Mouse (Mus musculus): ENCODE measurements at regions not wholly inside any gene's neighbourhood (a gene's known extent, or its start where the extent isn't known, plus 50 kb on each side); places are given as distances from the start of the nearest gene placed in this dataset.

DNA sequence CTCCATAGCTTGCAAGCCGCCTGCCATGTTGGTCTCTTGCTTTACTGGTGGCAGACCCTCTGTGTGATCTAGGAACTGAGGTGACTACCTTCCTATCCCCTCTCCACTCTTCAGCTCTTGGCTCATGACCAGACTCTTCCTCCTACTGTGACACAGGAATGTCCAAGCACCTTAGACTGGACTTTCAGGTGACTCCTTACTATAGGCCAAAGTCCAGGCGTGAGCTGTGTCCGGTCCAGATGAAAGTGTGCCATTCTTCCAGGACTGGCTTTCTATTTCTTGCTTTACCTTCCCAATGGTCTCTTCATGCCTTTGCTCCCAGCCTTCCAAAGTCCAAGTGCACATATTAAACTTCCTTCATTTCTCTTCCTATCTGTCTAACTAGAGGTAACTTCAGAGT, 156.3 kb upstream of the Lpp start:
- Histone ChIP-seq H3K36me3 (replicated peaks; ENCODE audit: control insufficient read depth, insufficient read depth, low read length) (no peaks in the 10 kb centered on the region), H3K27me3 (ENCODE audit: control insufficient read depth, insufficient read depth, low read length) (no peaks in the 10 kb centered on the region), H3K4me3 (ENCODE audit: low read depth, low read length) (no peak overlapping the region), H3K27ac (ENCODE audit: low read depth) (no peak overlapping the region), H3K9ac (replicated peaks; ENCODE audit: low read depth, low read length) (no peak overlapping the region), H3K9me3 (replicated peaks; ENCODE audit: control insufficient read depth, low read length) (no peaks in the 10 kb centered on the region), H3K4me1 (ENCODE audit: control insufficient read depth, insufficient read depth) (peaks cover 13% of the 10 kb centered on the region), H3K4me2 (ENCODE audit: low read depth, low read length) (no peak overlapping the region)
- no peak for TF ChIP-seq CTCF (IDR thresholded peaks at IDR 0.05; ENCODE audit: low read depth)
- no peak for TF ChIP-seq EP300 (IDR thresholded peaks at IDR 0.05; ENCODE audit: low read depth)
- DNase-seq (ENCODE audit: low spot score) (no peak), ATAC-seq (ENCODE audit: insufficient read depth, low read depth) (no peak)
- WGBS: 96% methylated on average over 3 of the region's 3 CpGs

GRCm38 (mm10) chr16:24236511-24236910, 156.8 kb upstream of the Lpp start:
- WGBS: 56% methylated on average over 3 of the region's 3 CpGs
- no peak for DNase-seq (ENCODE audit: low spot score)
- H3K27me3 ChIP-seq (ENCODE audit: control insufficient read depth, insufficient read depth, low read length): no peaks in the 10 kb centered on the region
- H3K4me3 ChIP-seq (ENCODE audit: low read depth, low read length): no peak overlapping the region
- peaks cover 13% of the 10 kb centered on the region for H3K4me1 ChIP-seq (ENCODE audit: control insufficient read depth, insufficient read depth)
- no peak overlapping the region for H3K9ac ChIP-seq (replicated peaks; ENCODE audit: low read depth, low read length)
- H3K27ac ChIP-seq (ENCODE audit: low read depth): no peak overlapping the region
- no peaks in the 10 kb centered on the region for H3K9me3 ChIP-seq (replicated peaks; ENCODE audit: control insufficient read depth, low read length)
- H3K4me2 ChIP-seq (ENCODE audit: low read depth, low read length): no peak overlapping the region
- H3K36me3 ChIP-seq (replicated peaks; ENCODE audit: control insufficient read depth, insufficient read depth, low read length): no peaks in the 10 kb centered on the region
- TF ChIP-seq EP300 (IDR thresholded peaks at IDR 0.05; ENCODE audit: low read depth) (no peak), CTCF (IDR thresholded peaks at IDR 0.05; ENCODE audit: low read depth) (no peak)
- no peak for ATAC-seq (ENCODE audit: insufficient read depth, low read depth)

GRCm38 (mm10) chr16:24234795-24235194, 158.5 kb upstream of the Lpp start:
- WGBS: 57% methylated on average over 11 of the region's 11 CpGs
- Histone ChIP-seq H3K9me3 (replicated peaks; ENCODE audit: control insufficient read depth, low read length) (no peaks in the 10 kb centered on the region), H3K27ac (ENCODE audit: low read depth) (no peak overlapping the region), H3K4me2 (ENCODE audit: low read depth, low read length) (no peak overlapping the region), H3K36me3 (replicated peaks; ENCODE audit: control insufficient read depth, insufficient read depth, low read length) (no peaks in the 10 kb centered on the region), H3K27me3 (ENCODE audit: control insufficient read depth, insufficient read depth, low read length) (no peaks in the 10 kb centered on the region), H3K9ac (replicated peaks; ENCODE audit: low read depth, low read length) (no peak overlapping the region), H3K4me1 (ENCODE audit: control insufficient read depth, insufficient read depth) (peaks cover 13% of the 10 kb centered on the region), H3K4me3 (ENCODE audit: low read depth, low read length) (no peak overlapping the region)
- ATAC-seq (ENCODE audit: insufficient read depth, low read depth) (no peak), DNase-seq (ENCODE audit: low spot score) (no peak)
- TF ChIP-seq EP300 (IDR thresholded peaks at IDR 0.05; ENCODE audit: low read depth) (no peak), CTCF (IDR thresholded peaks at IDR 0.05; ENCODE audit: low read depth) (no peak)

- 77% methylated on average over 6 of the region's 6 CpGs for WGBS
- no peak for TF ChIP-seq CTCF (IDR thresholded peaks at IDR 0.05; ENCODE audit: low read depth)
- TF ChIP-seq EP300 (IDR thresholded peaks at IDR 0.05; ENCODE audit: low read depth): no peak
Observed at GRCm38 (mm10) chr16:24232001-24232530, 161.2 kb upstream of the Lpp start.

GRCm38 (mm10) chr16:24231506-24231905, 161.8 kb upstream of the Lpp start:
- Histone ChIP-seq H3K9me3 (replicated peaks; ENCODE audit: control insufficient read depth, low read length) (no peaks in the 10 kb centered on the region), H3K4me1 (ENCODE audit: control insufficient read depth, insufficient read depth) (no peaks in the 10 kb centered on the region), H3K27me3 (ENCODE audit: control insufficient read depth, insufficient read depth, low read length) (no peaks in the 10 kb centered on the region), H3K4me2 (ENCODE audit: low read depth, low read length) (no peak overlapping the region), H3K9ac (replicated peaks; ENCODE audit: low read depth, low read length) (no peak overlapping the region), H3K27ac (ENCODE audit: low read depth) (no peak overlapping the region), H3K36me3 (replicated peaks; ENCODE audit: control insufficient read depth, insufficient read depth, low read length) (no peaks in the 10 kb centered on the region), H3K4me3 (ENCODE audit: low read depth, low read length) (no peak overlapping the region)
- TF ChIP-seq CTCF (IDR thresholded peaks at IDR 0.05; ENCODE audit: low read depth) (no peak), EP300 (IDR thresholded peaks at IDR 0.05; ENCODE audit: low read depth) (no peak)
- ATAC-seq (ENCODE audit: insufficient read depth, low read depth) (no peak), DNase-seq (ENCODE audit: low spot score) (no peak)
- WGBS: 64% methylated on average over 5 of the region's 5 CpGs

More at GRCm38 (mm10) chr16:24232001-24232530, 161.2 kb upstream of the Lpp start:
- no peak overlapping the region for H3K9ac ChIP-seq (replicated peaks; ENCODE audit: low read depth, low read length)
- no peak overlapping the region for H3K27ac ChIP-seq (ENCODE audit: low read depth)
- H3K36me3 ChIP-seq (replicated peaks; ENCODE audit: control insufficient read depth, insufficient read depth, low read length): no peaks in the 10 kb centered on the region
- no peaks in the 10 kb centered on the region for H3K4me1 ChIP-seq (ENCODE audit: control insufficient read depth, insufficient read depth)
- no peak overlapping the region for H3K4me3 ChIP-seq (ENCODE audit: low read depth, low read length)
- ATAC-seq (ENCODE audit: insufficient read depth, low read depth) (no peak), DNase-seq (ENCODE audit: low spot score) (no peak)
- no peak overlapping the region for H3K4me2 ChIP-seq (ENCODE audit: low read depth, low read length)
- H3K27me3 ChIP-seq (ENCODE audit: control insufficient read depth, insufficient read depth, low read length): no peaks in the 10 kb centered on the region
- no peaks in the 10 kb centered on the region for H3K9me3 ChIP-seq (replicated peaks; ENCODE audit: control insufficient read depth, low read length)

DNA sequence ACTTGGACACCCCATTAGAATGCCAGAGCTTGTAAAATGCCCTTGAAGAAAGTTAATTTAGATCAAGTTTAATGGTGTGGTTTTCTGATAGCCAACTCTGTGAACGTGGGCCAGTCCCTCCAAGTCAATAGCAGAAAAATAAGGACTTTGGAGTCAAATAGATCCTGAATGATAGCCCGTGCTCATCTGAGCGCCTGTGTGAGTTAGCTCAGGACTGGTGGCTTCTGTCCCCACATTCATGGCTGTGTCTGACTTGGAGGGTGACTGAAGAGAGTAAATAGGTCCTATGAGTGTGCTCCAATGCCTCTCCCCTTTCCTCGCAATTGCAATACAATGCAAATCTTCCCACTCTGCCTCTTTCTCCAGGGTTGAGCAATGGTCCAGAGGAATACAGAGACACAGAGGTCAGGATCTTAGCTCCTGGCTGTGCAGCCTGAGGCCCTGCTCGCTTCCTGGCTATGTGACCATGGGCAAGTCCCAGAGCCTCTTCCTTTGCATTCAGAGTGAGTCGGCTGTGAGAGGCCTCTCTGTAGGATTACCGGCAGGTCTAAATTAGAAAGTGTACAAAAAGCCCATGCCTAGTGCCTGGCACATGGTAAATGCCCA, 164.2 kb upstream of the Lpp start:
- Histone ChIP-seq H3K27ac (ENCODE audit: low read depth) (no peak overlapping the region), H3K9ac (replicated peaks; ENCODE audit: low read depth, low read length) (no peak overlapping the region), H3K4me1 (ENCODE audit: control insufficient read depth, insufficient read depth) (no peaks in the 10 kb centered on the region), H3K4me3 (ENCODE audit: low read depth, low read length) (no peak overlapping the region), H3K36me3 (replicated peaks; ENCODE audit: control insufficient read depth, insufficient read depth, low read length) (no peaks in the 10 kb centered on the region), H3K9me3 (replicated peaks; ENCODE audit: control insufficient read depth, low read length) (no peaks in the 10 kb centered on the region), H3K4me2 (ENCODE audit: low read depth, low read length) (no peak overlapping the region), H3K27me3 (ENCODE audit: control insufficient read depth, insufficient read depth, low read length) (no peaks in the 10 kb centered on the region)
- 74% methylated on average over 7 of the region's 7 CpGs for WGBS
- TF ChIP-seq CTCF (IDR thresholded peaks at IDR 0.05; ENCODE audit: low read depth) (no peak), EP300 (IDR thresholded peaks at IDR 0.05; ENCODE audit: low read depth) (no peak)
- no peak for DNase-seq (ENCODE audit: low spot score)
- ATAC-seq (ENCODE audit: insufficient read depth, low read depth): no peak

Data from heart, postnatal 0 days (tissue).